Mouse (Mus musculus) neural tube, embryonic 14.5 days (tissue): ENCODE measurements around the gene Pmfbp1. TPM values are rescaled to one million over a fixed set of nuclear protein-coding genes. Genes with fewer than 3 reads are reported as not detected.

Source experiments
- ATAC-seq: fragments of 200-750 bp; cut with Nextera tagmentation; 2 replicates; pipeline ENCODE4 v1.8.0; 2017; ENCODE audit warnings: low read depth, mild to moderate bottlenecking, moderate TSS enrichment, moderate library complexity
- H3K27ac ChIP-seq: fragments of 300-500 bp; sonication (generic); 2 replicates; pipeline ENCODE4 v1.5.1; 2014; ENCODE audit warnings: low read depth, mild to moderate bottlenecking, control low read depth, low read length, moderate library complexity, mixed read lengths
- H3K27me3 ChIP-seq: fragments of 300-500 bp; sonication (generic); 2 replicates; pipeline ENCODE4 v1.6.1; 2014; ENCODE audit warnings: low read length; ENCODE audit not compliant: control insufficient read depth, insufficient read depth
- H3K36me3 ChIP-seq: fragments of 300-500 bp; sonication (generic); 2 replicates; pipeline ENCODE4 v1.6.1; 2014; ENCODE audit warnings: low read length, mixed read lengths; ENCODE audit not compliant: control insufficient read depth, insufficient read depth
- H3K4me1 ChIP-seq: fragments of 300-500 bp; sonication (generic); 2 replicates; pipeline ENCODE4 v1.6.1; 2014; ENCODE audit warnings: low read length; ENCODE audit not compliant: control insufficient read depth, insufficient read depth
- H3K4me2 ChIP-seq: fragments of 300-500 bp; sonication (generic); 2 replicates; pipeline ENCODE4 v1.6.1; 2014; ENCODE audit warnings: mild to moderate bottlenecking, low read depth, low read length, control low read depth
- H3K4me3 ChIP-seq: fragments of 300-500 bp; sonication (generic); 2 replicates; pipeline ENCODE4 v1.5.1; 2014; ENCODE audit warnings: low read depth, low read length, control low read depth, mixed read lengths
- H3K9ac ChIP-seq: fragments of 300-500 bp; sonication (generic); replicated peaks from 2 replicates; pipeline ENCODE4 v1.6.1; 2014; ENCODE audit warnings: low read depth, mild to moderate bottlenecking, control low read depth, low read length, mixed read lengths
- H3K9me3 ChIP-seq: fragments of 300-500 bp; sonication (generic); 2 replicates; pipeline ENCODE4 v1.6.1; 2016; ENCODE audit warnings: low read length; ENCODE audit not compliant: control insufficient read depth
- WGBS: fragments of 180-500 bp; shearing (Covaris S2); extraction: QIAGEN DNeasy Blood & Tissue Kit; methylation state at CpG from one replicate; pipeline ENCODE4 v1.1.7; 2014; 5-methylcytosine and 5-hydroxymethylcytosine counted together
- polyA plus RNA-seq: library from polyadenylated mRNA; unstranded; fragments of >200 nt; fragmentation: Nextera tagmentation; extraction: Ambion mirVana; gene quantifications from 2 replicates; pipeline ENCODE4 v1.2.1, GENCODE M21; 2014

The Pmfbp1 gene
- polyA plus RNA-seq, 1 experiment from 2014 or later, result 2.2 TPM

DNA sequence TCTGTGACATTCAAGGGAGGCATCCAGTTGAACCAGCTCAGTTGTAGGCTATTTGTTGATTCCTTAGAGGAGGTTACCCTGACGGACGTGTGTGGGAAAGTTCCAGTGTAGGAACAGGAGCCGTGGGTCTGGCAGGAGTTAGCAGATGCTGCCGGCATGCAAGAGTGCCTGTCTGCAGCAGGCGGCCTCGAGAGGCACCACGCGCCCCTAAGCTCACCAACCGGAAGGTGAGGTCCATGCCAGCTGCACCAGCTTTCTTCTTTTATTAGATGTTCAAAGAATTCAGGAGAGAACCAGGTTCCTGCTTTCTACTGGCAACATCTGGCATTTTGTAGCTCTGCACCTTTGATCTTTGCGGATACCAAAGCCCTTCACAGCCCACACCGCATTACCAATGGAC, 9.1 kb upstream of the Pmfbp1 start:
- H3K27me3 ChIP-seq, result no peaks in the 10 kb centered on the region
- H3K9me3 ChIP-seq, result no peaks in the 10 kb centered on the region
- no peaks in the 10 kb centered on the region for H3K36me3 ChIP-seq
- H3K4me2 ChIP-seq, result no peak overlapping the region
- H3K4me1 ChIP-seq, result no peaks in the 10 kb centered on the region
- ATAC-seq, result no peak
- H3K27ac ChIP-seq, result peak overlapping the region; percentile 60; the same call in 1 of the 2 replicates
- H3K9ac ChIP-seq, result no peak overlapping the region
- 76% methylated on average over 11 of the region's 11 CpGs for WGBS
- no peak overlapping the region for H3K4me3 ChIP-seq

GRCm38 (mm10) chr8:109485530-109485929, 8.3 kb upstream of the Pmfbp1 start:
- Histone ChIP-seq H3K27ac (no peak overlapping the region), H3K4me1 (no peaks in the 10 kb centered on the region), H3K4me3 (no peak overlapping the region), H3K27me3 (no peaks in the 10 kb centered on the region), H3K9ac (no peak overlapping the region), H3K9me3 (no peaks in the 10 kb centered on the region), H3K36me3 (no peaks in the 10 kb centered on the region), H3K4me2 (no peak overlapping the region)
- 0 out of 2 replicates have a peak, but pooled peaks have one; percentile 60 for ATAC-seq
- 39% methylated on average over 6 of the region's 6 CpGs for WGBS

DNA sequence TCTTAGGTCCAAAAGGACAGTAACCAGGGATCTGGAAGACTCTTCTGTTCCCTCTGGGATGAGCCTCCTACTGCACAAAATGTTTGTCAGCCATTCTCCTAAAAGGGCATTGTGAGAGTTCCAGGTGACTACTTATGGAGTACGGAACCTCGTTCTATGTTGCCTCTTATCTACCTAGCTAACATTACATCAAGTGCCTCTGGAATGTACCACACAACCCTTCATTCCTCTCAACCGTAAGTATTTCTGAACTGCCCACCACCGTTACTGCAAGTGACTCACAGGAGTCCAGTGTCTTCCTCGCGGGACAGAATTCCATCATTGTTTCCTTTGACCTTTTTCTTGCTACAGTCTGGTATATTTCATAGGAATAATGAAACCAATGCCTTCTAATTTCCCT, 1.0 kb upstream of the Pmfbp1 start:
- H3K9me3 ChIP-seq, result no peaks in the 10 kb centered on the region
- WGBS, result 91% methylated on average over 6 of the region's 6 CpGs
- no peaks in the 10 kb centered on the region for H3K36me3 ChIP-seq
- no peak overlapping the region for H3K27ac ChIP-seq
- H3K27me3 ChIP-seq, result no peaks in the 10 kb centered on the region
- no peaks in the 10 kb centered on the region for H3K4me1 ChIP-seq
- H3K9ac ChIP-seq, result no peak overlapping the region
- no peak overlapping the region for H3K4me3 ChIP-seq
- no peak for ATAC-seq
- H3K4me2 ChIP-seq, result no peak overlapping the region

DNA sequence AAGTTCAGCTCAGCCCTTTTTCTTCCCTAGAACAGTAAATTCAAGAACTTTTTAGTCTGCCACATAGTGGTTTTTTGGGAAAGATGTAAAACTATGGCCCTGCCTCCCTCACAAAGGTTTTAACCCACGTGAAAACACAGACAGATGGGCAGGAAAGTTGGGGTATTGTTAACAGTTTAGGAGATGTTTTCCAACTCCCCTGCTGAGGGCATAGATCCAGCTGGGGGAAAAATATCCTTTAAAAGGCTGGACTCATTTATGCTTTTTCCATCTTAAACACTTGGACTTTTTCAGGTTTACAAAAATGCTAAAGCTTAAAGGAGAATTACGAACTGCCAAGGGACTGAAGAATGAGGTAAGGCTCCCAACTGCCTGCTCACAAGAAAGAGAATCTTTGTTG, 774 bp downstream of the Pmfbp1 start:
- Histone ChIP-seq H3K27me3 (no peaks in the 10 kb centered on the region), H3K4me2 (no peak overlapping the region), H3K27ac (no peak overlapping the region), H3K4me1 (no peaks in the 10 kb centered on the region), H3K36me3 (no peaks in the 10 kb centered on the region), H3K9me3 (no peaks in the 10 kb centered on the region), H3K9ac (no peak overlapping the region), H3K4me3 (no peak overlapping the region)
- ATAC-seq, result no peak
- 66% methylated on average over 2 of the region's 2 CpGs for WGBS

- Histone ChIP-seq H3K4me1 (no peaks in the 10 kb centered on the region), H3K27me3 (no peaks in the 10 kb centered on the region), H3K36me3 (no peaks in the 10 kb centered on the region), H3K27ac (no peak overlapping the region), H3K4me3 (no peak overlapping the region), H3K9ac (no peak overlapping the region), H3K9me3 (no peaks in the 10 kb centered on the region), H3K4me2 (no peak overlapping the region)
- WGBS, result 55% methylated on average over 5 of the region's 5 CpGs
- ATAC-seq, result no peak
Measured at GRCm38 (mm10) chr8:109497431-109497830, 3.6 kb downstream of the Pmfbp1 start.

GRCm38 (mm10) chr8:109499009-109499717, 5.3 kb downstream of the Pmfbp1 start:
- Histone ChIP-seq H3K4me2 (no peak overlapping the region), H3K27me3 (no peaks in the 10 kb centered on the region), H3K9ac (no peak overlapping the region), H3K27ac (no peak overlapping the region), H3K4me1 (no peaks in the 10 kb centered on the region), H3K36me3 (no peaks in the 10 kb centered on the region), H3K4me3 (no peak overlapping the region), H3K9me3 (no peaks in the 10 kb centered on the region)
- ATAC-seq, result no peak
- 81% methylated on average over 16 of the region's 16 CpGs for WGBS

DNA sequence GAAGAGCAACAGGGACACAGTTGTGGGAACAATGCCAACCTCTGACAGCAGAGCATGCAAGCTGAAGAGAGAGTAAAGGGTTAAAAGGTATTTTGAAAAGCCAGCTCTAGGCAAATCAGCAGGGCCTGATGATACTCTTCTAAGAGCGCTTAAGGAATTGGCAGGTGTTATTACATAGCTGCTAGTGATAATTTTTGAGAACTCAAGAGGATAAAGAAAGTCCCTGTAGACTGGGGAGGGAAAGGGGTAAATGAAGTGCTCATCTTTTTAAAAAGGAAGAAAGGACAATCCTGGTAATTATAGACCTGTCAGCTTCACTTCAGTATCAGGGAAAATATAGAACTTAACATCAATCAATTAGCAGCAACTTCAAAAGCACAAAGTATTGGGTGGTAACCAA, 9.7 kb downstream of the Pmfbp1 start:
- no peak for ATAC-seq
- no peaks in the 10 kb centered on the region for H3K36me3 ChIP-seq
- no peak overlapping the region for H3K4me3 ChIP-seq
- H3K27me3 ChIP-seq, result no peaks in the 10 kb centered on the region
- WGBS, result 76% methylated on average over 1 of the region's 1 CpGs
- no peak overlapping the region for H3K4me2 ChIP-seq
- no peaks in the 10 kb centered on the region for H3K9me3 ChIP-seq
- H3K9ac ChIP-seq, result no peak overlapping the region
- H3K4me1 ChIP-seq, result no peaks in the 10 kb centered on the region
- H3K27ac ChIP-seq, result no peak overlapping the region

GRCm38 (mm10) chr8:109505560-109505959, 11.7 kb downstream of the Pmfbp1 start:
- WGBS, result 88% methylated on average over 5 of the region's 5 CpGs
- no peaks in the 10 kb centered on the region for H3K36me3 ChIP-seq
- H3K9me3 ChIP-seq, result no peaks in the 10 kb centered on the region

DNA sequence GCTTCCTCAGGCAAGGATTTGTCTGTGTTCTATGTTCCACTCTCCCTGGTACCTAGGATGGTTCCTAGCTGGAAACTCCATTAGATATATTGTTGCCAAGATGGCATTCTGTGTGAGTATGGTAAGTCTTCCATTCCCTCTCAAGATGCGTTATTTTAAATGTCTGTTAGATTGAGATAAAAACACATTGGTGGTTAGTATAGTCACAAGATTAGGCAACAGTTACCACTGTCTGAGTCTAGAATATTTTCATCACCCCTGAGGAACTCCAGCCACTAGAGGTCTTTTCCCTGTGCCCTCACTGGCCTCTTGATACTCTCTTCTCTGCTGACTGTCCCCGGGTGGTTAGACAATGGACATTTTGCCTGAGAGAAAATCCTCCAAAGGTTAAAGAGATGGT, 30.2 kb downstream of the Pmfbp1 start:
- 81% methylated on average over 2 of the region's 2 CpGs for WGBS

More at GRCm38 (mm10) chr8:109505560-109505959, 11.7 kb downstream of the Pmfbp1 start:
- H3K27ac ChIP-seq, result no peak overlapping the region
- H3K4me3 ChIP-seq, result no peak overlapping the region
- no peak for ATAC-seq
- no peaks in the 10 kb centered on the region for H3K4me1 ChIP-seq
- no peaks in the 10 kb centered on the region for H3K27me3 ChIP-seq
- no peak overlapping the region for H3K9ac ChIP-seq
- no peak overlapping the region for H3K4me2 ChIP-seq

More for the DNA sequence above, 30.2 kb downstream of the Pmfbp1 start:
- no peaks in the 10 kb centered on the region for H3K4me1 ChIP-seq
- no peaks in the 10 kb centered on the region for H3K9me3 ChIP-seq
- no peak overlapping the region for H3K9ac ChIP-seq
- no peak overlapping the region for H3K27ac ChIP-seq
- H3K36me3 ChIP-seq, result no peaks in the 10 kb centered on the region
- H3K4me3 ChIP-seq, result no peak overlapping the region
- no peaks in the 10 kb centered on the region for H3K27me3 ChIP-seq
- ATAC-seq, result no peak
- H3K4me2 ChIP-seq, result no peak overlapping the region
